ENCODE assay signal across 34 mouse cellular contexts in genomic region chr7:87229502-87229901, GRCm38 (mm10). TPM values are rescaled to one million over a fixed set of nuclear protein-coding genes. Genes with fewer than 3 reads are reported as not detected.
"Had no signal": no experiment of that assay in that cellular context is flagged by ENCODE, and none has a peak within 500 bp of the region (broad histone marks: within the 10 kb centered on the region; RNA-seq: fewer than 3 reads in every experiment).

No protein-coding gene starts in this region.

- H3K36me3 ChIP-seq: heart, embryonic 10.5 days; heart, embryonic 12.5 days; heart, embryonic 13.5 days; heart, embryonic 15.5 days; hindbrain, embryonic 10.5 days; hindbrain, embryonic 12.5 days; hindbrain, embryonic 13.5 days; hindbrain, embryonic 15.5 days; intestine, embryonic 15.5 days had no signal

- H3K27ac ChIP-seq: heart, adult 2 months; heart, embryonic 10.5 days; heart, embryonic 13.5 days; heart, embryonic 15.5 days; hindbrain, embryonic 10.5 days; hindbrain, embryonic 12.5 days; hindbrain, embryonic 13.5 days; hindbrain, embryonic 14.5 days; hindbrain, embryonic 15.5 days; hindbrain, postnatal 0 days; intestine, embryonic 15.5 days; kidney, postnatal 0 days; layer of hippocampus, adult 2 months; left cerebral cortex, adult 2 months had no signal

- H3K9ac ChIP-seq: heart, embryonic 12.5 days; heart, embryonic 13.5 days; heart, embryonic 15.5 days; hindbrain, embryonic 12.5 days; hindbrain, embryonic 13.5 days; hindbrain, embryonic 14.5 days; hindbrain, embryonic 15.5 days; intestine, embryonic 15.5 days had no signal

- H3K9me3 ChIP-seq: heart, embryonic 10.5 days; heart, embryonic 12.5 days; heart, embryonic 13.5 days; heart, embryonic 15.5 days; hindbrain, embryonic 10.5 days; hindbrain, embryonic 12.5 days; hindbrain, embryonic 13.5 days; hindbrain, embryonic 15.5 days; intestine, embryonic 15.5 days had no signal

- H3K4me2 ChIP-seq: heart, embryonic 11.5 days; heart, embryonic 12.5 days; heart, embryonic 13.5 days; heart, embryonic 15.5 days; hindbrain, embryonic 12.5 days; hindbrain, embryonic 13.5 days; hindbrain, embryonic 14.5 days; hindbrain, embryonic 15.5 days; intestine, embryonic 15.5 days had no signal

- H3K4me1 ChIP-seq: heart, embryonic 10.5 days; heart, embryonic 12.5 days; heart, embryonic 13.5 days; heart, embryonic 15.5 days; hindbrain, embryonic 10.5 days; hindbrain, embryonic 12.5 days; hindbrain, embryonic 13.5 days; hindbrain, embryonic 15.5 days; intestine, embryonic 15.5 days had no signal

- DNase-seq: heart, adult 2 months; heart, postnatal 10 days; heart, postnatal 14 days; heart, postnatal 36 days; heart, postnatal 4 days; kidney, adult 11 months; kidney, adult 18-20 months; kidney, adult 8-10 months; kidney, postnatal 14 days; kidney, postnatal 25 days; kidney, postnatal 36 days; kidney, postnatal 4 days; layer of hippocampus, adult 9-11 months; layer of hippocampus, postnatal 36 days had no signal

- ATAC-seq: hindbrain, embryonic 16.5 days; hindbrain, postnatal 0 days; inflammation-experienced regulatory T-cells, adult 6 months; intestine, embryonic 15.5 days; intestine, embryonic 16.5 days; intestine, postnatal 0 days had no signal

- H3K27me3 ChIP-seq: heart, embryonic 12.5 days; heart, embryonic 13.5 days; heart, embryonic 15.5 days; hindbrain, embryonic 12.5 days; hindbrain, embryonic 13.5 days; hindbrain, embryonic 15.5 days; intestine, embryonic 15.5 days had no signal

- H3K4me3 ChIP-seq: heart, adult 2 months; heart, embryonic 10.5 days; heart, embryonic 12.5 days; heart, embryonic 13.5 days; heart, embryonic 15.5 days; hindbrain, embryonic 10.5 days; hindbrain, embryonic 12.5 days; hindbrain, embryonic 13.5 days; hindbrain, embryonic 15.5 days; intestine, embryonic 15.5 days; layer of hippocampus, adult 2 months; left cerebral cortex, adult 2 months had no signal

RNA-seq across cellular contexts. Expression of gene Nox4, which starts 16.4 kb away (rescaled TPM):
- total RNA-seq: hematopoietic stem cell, adult 5-6 weeks had no signal
- polyA plus RNA-seq: inflammation-experienced regulatory T-cells, adult 6 months had no signal
